Mouse (Mus musculus) stomach, embryonic 14.5 days (tissue): ENCODE results near the gene Hcn2. TPM values are rescaled to one million over a fixed set of nuclear protein-coding genes. Genes with fewer than 3 reads are reported as not detected.

Experiments
- ATAC-seq: fragments of 200-750 bp; cut with Nextera tagmentation; 2 replicates; pipeline ENCODE4 v1.8.0; 2017; ENCODE audit warnings: low read depth, moderate TSS enrichment; ENCODE audit not compliant: insufficient number of reproducible peaks, insufficient read depth, low FRiP score
- H3K27ac ChIP-seq: fragments of 300-500 bp; sonication (generic); 2 replicates; pipeline ENCODE4 v1.5.1; 2014; ENCODE audit warnings: mild to moderate bottlenecking, low read length, moderate library complexity, mixed read lengths
- H3K27me3 ChIP-seq: fragments of 300-500 bp; sonication (generic); 2 replicates; pipeline ENCODE4 v1.6.1; 2014; ENCODE audit warnings: low read length, control low read depth, mixed read lengths; ENCODE audit not compliant: control insufficient read depth, insufficient read depth
- H3K36me3 ChIP-seq: fragments of 300-500 bp; sonication (generic); 2 replicates; pipeline ENCODE4 v1.6.1; 2014; ENCODE audit warnings: mild to moderate bottlenecking, control low read depth, low read length, moderate library complexity, mixed read lengths; ENCODE audit not compliant: control insufficient read depth, insufficient read depth
- H3K4me1 ChIP-seq: fragments of 300-500 bp; sonication (generic); 2 replicates; pipeline ENCODE4 v1.6.1; 2014; ENCODE audit warnings: low read length, control low read depth, mixed read lengths; ENCODE audit not compliant: control insufficient read depth, insufficient read depth
- H3K4me2 ChIP-seq: fragments of 300-500 bp; sonication (generic); replicated peaks from 2 replicates; pipeline ENCODE4 v1.6.1; 2014; ENCODE audit warnings: low read depth, low read length, control low read depth
- H3K4me3 ChIP-seq: fragments of 300-500 bp; sonication (generic); 2 replicates; pipeline ENCODE4 v1.5.1; 2014; ENCODE audit warnings: low read depth, low read length, control low read depth
- H3K9ac ChIP-seq: fragments of 300-500 bp; sonication (generic); replicated peaks from 2 replicates; pipeline ENCODE4 v1.6.1; 2014; ENCODE audit warnings: low read depth, mild to moderate bottlenecking, control low read depth, low read length, moderate library complexity, mixed read lengths
- H3K9me3 ChIP-seq: fragments of 300-500 bp; sonication (generic); 2 replicates; pipeline ENCODE4 v1.6.1; 2016; ENCODE audit warnings: low read depth, low read length, control low read depth; ENCODE audit not compliant: control insufficient read depth
- WGBS: fragments of 180-500 bp; shearing (Covaris S2); extraction: QIAGEN DNeasy Blood & Tissue Kit; methylation state at CpG from one replicate; pipeline ENCODE4 v1.1.7; 2014; 5-methylcytosine and 5-hydroxymethylcytosine counted together
- polyA plus RNA-seq: library from polyadenylated mRNA; unstranded; fragments of >200 nt; fragmentation: Nextera tagmentation; extraction: Ambion mirVana; gene quantifications from 2 replicates; pipeline ENCODE4 v1.2.1, GENCODE M21; 2014

The Hcn2 gene
- polyA plus RNA-seq, 1 experiment from 2014 or later: 0.10 TPM

DNA sequence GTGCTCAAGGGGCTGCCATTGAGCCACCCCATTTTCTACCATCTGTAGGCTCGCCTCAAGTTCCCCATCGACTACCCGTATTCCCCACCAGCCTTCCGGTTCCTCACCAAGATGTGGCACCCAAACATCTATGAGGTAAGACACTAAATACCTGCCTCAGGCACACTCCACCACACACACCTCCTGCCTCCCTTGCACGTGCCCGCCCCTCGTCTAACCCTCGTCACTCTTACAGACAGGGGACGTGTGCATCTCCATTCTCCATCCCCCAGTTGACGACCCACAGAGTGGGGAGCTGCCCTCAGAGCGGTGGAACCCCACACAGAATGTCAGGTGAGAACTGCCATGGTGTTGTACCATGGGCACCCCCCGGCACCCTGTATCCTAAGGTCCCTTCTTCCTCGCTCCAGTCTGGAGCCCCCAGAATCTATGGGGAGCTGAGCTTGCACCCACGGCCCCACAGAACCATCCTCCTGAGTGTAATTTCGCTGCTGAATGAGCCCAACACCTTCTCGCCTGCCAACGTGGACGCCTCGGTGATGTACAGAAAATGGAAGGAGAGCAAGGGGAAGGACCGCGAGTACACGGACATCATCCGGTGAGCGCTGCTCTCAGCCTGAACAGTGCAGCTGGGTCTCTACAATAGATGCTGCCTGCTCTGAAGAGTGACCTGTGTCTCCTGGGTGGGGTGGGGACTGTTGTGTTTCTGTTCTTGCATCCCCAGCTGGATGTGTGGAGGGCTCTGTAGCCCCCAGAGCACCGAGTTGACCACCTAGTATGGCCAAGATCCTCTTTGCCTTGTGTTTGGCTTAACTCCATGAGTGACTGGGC is 31.4 kb upstream of the Hcn2 start:
- peaks cover 52% of the 10 kb centered on the region for H3K36me3 ChIP-seq
- no peak overlapping the region for H3K9ac ChIP-seq
- peaks cover 18% of the 10 kb centered on the region; the same call in 1 of the 2 replicates for H3K4me1 ChIP-seq
- WGBS: 92% methylated on average over 25 of the region's 25 CpGs
- no peak overlapping the region for H3K27ac ChIP-seq
- H3K27me3 ChIP-seq: no peaks in the 10 kb centered on the region
- no peak for ATAC-seq
- H3K9me3 ChIP-seq: no peaks in the 10 kb centered on the region
- H3K4me3 ChIP-seq: no peak overlapping the region
- no peak overlapping the region for H3K4me2 ChIP-seq

DNA sequence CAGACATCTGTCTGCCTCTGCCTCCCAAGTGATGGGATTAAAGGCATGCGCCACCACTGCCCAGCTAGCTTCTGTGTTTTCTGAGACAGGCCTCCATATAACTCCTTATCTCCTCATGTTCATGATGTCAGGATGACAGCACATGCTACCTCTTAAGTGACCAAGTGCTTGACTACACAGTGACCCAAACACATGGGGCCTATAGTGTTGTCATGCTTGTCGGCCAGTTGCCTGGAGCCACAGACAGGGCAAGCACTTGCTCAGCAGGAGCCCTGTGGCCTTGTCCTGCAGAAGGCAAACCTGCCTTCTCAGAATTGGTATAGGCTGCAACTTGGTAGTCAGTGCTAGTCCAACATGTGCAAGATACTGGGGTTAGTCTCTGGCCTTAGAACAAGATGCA is 30.2 kb upstream of the Hcn2 start:
- WGBS: 85% methylated on average over 2 of the region's 2 CpGs
- H3K36me3 ChIP-seq: peaks cover 52% of the 10 kb centered on the region
- H3K9me3 ChIP-seq: no peaks in the 10 kb centered on the region
- no peak overlapping the region for H3K27ac ChIP-seq
- H3K9ac ChIP-seq: no peak overlapping the region
- no peaks in the 10 kb centered on the region for H3K27me3 ChIP-seq
- ATAC-seq: no peak
- peaks cover 13% of the 10 kb centered on the region; the same call in 1 of the 2 replicates for H3K4me1 ChIP-seq
- H3K4me3 ChIP-seq: no peak overlapping the region
- H3K4me2 ChIP-seq: no peak overlapping the region

DNA sequence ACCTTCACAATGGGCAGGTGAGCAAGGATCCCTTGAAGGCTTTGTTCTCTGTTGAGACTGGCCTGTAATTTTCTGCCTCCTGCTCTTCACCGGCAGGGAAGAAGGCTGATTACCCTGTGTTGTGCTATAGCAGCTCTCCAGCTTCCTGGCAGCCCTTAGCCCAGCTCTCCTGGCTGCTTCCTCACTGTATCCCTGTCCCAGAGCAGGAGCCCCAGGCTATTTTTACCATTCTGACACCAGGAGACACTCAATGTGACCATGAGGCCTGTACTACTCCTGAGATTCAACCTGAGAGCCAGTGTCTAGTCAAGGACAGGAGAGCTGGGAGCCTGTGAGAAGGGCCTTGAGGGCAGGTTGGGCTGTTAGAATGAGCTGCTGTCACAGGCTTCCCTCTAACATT is 29.7 kb upstream of the Hcn2 start:
- no peak for ATAC-seq
- WGBS: 93% methylated on average over 1 of the region's 1 CpGs
- Histone ChIP-seq H3K9me3 (no peaks in the 10 kb centered on the region), H3K9ac (no peak overlapping the region), H3K27ac (no peak overlapping the region), H3K27me3 (no peaks in the 10 kb centered on the region), H3K4me1 (peaks cover 13% of the 10 kb centered on the region; the same call in 1 of the 2 replicates), H3K4me2 (no peak overlapping the region), H3K36me3 (peaks cover 52% of the 10 kb centered on the region), H3K4me3 (no peak overlapping the region)

DNA sequence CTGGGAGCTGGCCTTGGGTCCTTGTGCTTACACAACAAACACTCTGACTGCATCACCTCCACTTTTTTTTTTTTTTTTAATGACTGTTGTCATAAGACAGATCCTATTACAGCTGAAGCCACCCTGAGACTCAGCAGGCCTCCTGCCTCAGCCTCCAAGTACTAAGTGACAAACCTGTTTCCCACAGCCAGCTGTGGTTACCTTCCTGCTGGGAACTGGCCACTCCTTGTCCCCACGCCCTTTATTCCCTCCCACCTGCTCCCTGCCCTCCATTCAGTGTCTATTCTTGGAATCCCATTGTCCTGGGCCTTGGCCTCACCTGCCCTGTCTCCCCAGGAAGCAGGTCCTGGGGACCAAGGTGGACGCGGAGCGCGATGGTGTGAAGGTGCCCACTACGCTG is 28.9 kb upstream of the Hcn2 start:
- WGBS: 94% methylated on average over 6 of the region's 6 CpGs

DNA sequence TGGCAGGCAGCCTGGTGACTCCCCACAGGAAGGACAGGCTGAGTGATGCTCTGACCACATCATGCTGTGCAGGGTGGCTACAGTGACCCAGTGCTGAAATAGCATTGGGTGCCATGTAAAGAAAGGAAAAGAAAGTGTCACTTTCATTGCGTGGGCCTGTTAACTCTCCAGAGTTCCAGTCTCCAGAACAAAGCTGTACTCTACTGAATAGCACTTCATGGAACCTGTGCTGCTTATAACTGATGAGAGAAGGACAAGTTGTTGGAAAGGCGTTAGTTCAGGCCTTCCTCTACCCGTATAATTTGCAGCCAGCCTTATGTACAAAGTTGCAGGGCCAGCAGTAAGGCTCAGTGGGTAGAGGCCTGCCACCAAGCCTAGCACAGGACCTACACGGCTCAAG is 27.7 kb upstream of the Hcn2 start, which contains the start of gene Gzmm:
TSS of gene Gzmm (plus strand) at position 301 of the 400 bp plus-strand sequence.
- H3K9ac ChIP-seq: no peak within 1 kb of the TSS
- H3K4me1 ChIP-seq: peaks cover 4% of the 10 kb centered on the region; the same call in 1 of the 2 replicates
- ATAC-seq: no peak
- peaks cover 52% of the 10 kb centered on the region for H3K36me3 ChIP-seq
- H3K27ac ChIP-seq: no peak within 1 kb of the TSS
- H3K4me3 ChIP-seq: no peak within 1 kb of the TSS
- peaks cover 2% of the 10 kb centered on the region; the same call in 1 of the 2 replicates for H3K9me3 ChIP-seq
- 81% methylated on average over 4 of the region's 4 CpGs for WGBS
- no peak within 1 kb of the TSS for H3K4me2 ChIP-seq
- no peaks in the 10 kb centered on the region for H3K27me3 ChIP-seq

More for the DNA sequence above, 28.9 kb upstream of the Hcn2 start:
- H3K9ac ChIP-seq: no peak overlapping the region
- H3K27ac ChIP-seq: no peak overlapping the region
- peaks cover 2% of the 10 kb centered on the region; the same call in 1 of the 2 replicates for H3K9me3 ChIP-seq
- peaks cover 13% of the 10 kb centered on the region; the same call in 1 of the 2 replicates for H3K4me1 ChIP-seq
- no peak for ATAC-seq
- no peak overlapping the region for H3K4me2 ChIP-seq
- no peaks in the 10 kb centered on the region for H3K27me3 ChIP-seq
- H3K4me3 ChIP-seq: no peak overlapping the region
- peaks cover 52% of the 10 kb centered on the region for H3K36me3 ChIP-seq

DNA sequence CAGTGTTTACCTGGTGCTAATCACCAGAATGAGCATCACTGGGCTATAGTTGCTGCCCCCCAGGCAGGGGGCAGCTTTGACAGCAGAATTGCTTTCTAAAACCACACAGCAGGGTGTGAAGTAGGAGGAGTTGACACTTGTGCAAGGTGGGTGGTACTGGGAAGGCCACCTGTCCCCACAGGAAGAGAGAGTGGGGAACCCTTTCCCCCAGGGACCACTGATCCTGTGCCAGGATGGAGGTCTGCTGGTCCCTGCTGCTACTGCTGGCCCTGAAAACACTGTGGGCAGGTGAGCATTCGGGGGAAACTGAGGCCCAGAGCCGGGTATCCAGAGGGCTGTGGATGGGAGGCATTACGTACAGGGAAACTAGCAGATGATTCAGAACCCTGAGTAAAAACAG is 27.3 kb upstream of the Hcn2 start:
- no peak for ATAC-seq
- H3K9ac ChIP-seq: no peak overlapping the region
- WGBS: 88% methylated on average over 3 of the region's 3 CpGs
- H3K9me3 ChIP-seq: peaks cover 2% of the 10 kb centered on the region; the same call in 1 of the 2 replicates
- no peak overlapping the region for H3K27ac ChIP-seq
- H3K27me3 ChIP-seq: no peaks in the 10 kb centered on the region
- H3K4me1 ChIP-seq: no peaks in the 10 kb centered on the region
- no peak overlapping the region for H3K4me2 ChIP-seq
- H3K36me3 ChIP-seq: peaks cover 49% of the 10 kb centered on the region
- no peak overlapping the region for H3K4me3 ChIP-seq

DNA sequence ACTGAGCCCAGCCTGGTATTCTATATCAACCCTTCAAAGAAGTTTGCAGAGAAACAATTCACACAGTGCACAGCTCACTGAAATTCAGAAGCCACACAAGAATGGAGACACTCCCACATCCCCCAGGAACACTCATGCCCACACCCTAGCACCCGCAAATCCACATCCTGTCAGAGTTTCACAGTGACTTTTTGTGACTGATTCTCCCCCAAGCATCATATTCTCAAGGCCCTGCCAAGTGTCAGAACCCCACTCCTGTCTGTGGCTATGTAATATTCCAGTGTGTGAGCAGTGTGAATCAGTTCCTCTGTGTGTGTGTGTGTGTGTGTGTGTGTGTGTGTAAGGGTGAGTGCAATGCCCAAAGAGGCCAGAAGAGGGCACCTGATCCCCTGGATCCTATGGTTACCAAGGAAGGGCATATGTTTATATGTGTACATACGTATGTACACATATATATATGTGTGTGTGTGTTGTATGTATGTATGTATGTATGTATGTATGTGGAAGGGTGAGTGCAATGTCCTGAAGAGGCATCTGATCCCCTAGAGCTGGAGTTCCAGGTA is 24.4 kb upstream of the Hcn2 start:
- Histone ChIP-seq H3K4me3 (no peak overlapping the region), H3K27ac (no peak overlapping the region), H3K9ac (no peak overlapping the region), H3K9me3 (peaks cover 2% of the 10 kb centered on the region; the same call in 1 of the 2 replicates), H3K4me1 (peaks cover 15% of the 10 kb centered on the region; the same call in 1 of the 2 replicates), H3K4me2 (no peak overlapping the region), H3K27me3 (no peaks in the 10 kb centered on the region), H3K36me3 (peaks cover 22% of the 10 kb centered on the region)
- no peak for ATAC-seq
- 96% methylated on average over 2 of the region's 2 CpGs for whole genome bisulfite sequencing

DNA sequence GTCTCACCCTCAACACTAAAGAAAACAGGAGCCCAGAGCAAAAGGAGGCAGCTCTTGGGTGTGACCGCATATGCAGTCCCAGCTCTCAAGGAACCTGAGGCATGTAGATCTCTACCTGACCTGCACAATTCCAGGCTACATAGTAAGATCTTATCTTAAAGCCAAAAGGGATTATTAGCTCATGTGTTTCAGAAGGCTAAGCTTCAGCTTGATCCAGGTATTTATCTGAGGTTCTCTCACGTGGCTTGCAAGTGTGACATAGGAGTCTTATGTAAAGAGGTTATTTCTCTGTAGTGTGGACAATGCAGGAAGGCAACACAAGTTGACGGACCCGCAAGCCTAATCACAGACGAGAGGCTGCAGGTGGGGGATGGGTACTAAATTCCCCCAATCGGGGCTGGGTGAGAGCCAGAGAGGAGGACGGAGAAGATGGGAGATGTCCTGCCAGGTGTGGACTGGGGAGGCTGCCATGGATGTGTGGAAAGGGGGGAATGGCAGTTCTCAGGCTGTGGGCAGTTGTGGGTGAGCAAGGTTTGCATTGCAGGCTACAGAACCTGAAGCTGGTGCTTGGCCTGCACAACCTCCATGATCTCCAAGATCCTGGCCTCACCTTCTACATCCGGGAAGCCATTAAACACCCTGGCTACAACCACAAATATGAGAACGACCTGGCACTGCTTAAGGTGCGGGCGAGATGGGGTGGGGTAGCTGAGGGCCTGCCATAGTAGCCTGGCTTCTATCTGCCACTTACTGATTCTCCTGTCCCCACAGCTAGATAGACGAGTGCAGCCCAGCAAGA is 22.7 kb upstream of the Hcn2 start:
- Histone ChIP-seq H3K4me1 (peaks cover 15% of the 10 kb centered on the region; the same call in 1 of the 2 replicates), H3K4me2 (no peak overlapping the region), H3K27ac (no peak overlapping the region), H3K36me3 (peaks cover 6% of the 10 kb centered on the region), H3K9me3 (peaks cover 2% of the 10 kb centered on the region; the same call in 1 of the 2 replicates), H3K4me3 (no peak overlapping the region), H3K9ac (no peak overlapping the region), H3K27me3 (no peaks in the 10 kb centered on the region)
- ATAC-seq: no peak
- WGBS: 64% methylated on average over 12 of the region's 12 CpGs
